Mouse (Mus musculus): ENCODE data around the gene Unc13b. TPM values are rescaled to one million over a fixed set of nuclear protein-coding genes. Genes with fewer than 3 reads are reported as not detected.

Gene Unc13b
- polyA plus RNA-seq, 1 experiment from 2014 or later: 8.1 TPM

Other genes with a start within 250 kb of the Unc13b start
- not detected in 2 replicates for gene Fam205a1, start 205.1 kb upstream of the Unc13b start, polyA plus RNA-seq (2014; fragmentation: Nextera tagmentation; extraction: Ambion mirVana)
- 0.10 and 0.41 TPM in 2 replicates for gene Gm12394, start 202.2 kb upstream of the Unc13b start, polyA plus RNA-seq (2014; fragmentation: Nextera tagmentation; extraction: Ambion mirVana)
- gene Fam205c, start 184.7 kb upstream of the Unc13b start, polyA plus RNA-seq (2014; fragmentation: Nextera tagmentation; extraction: Ambion mirVana): 0.64 and 0.98 TPM in 2 replicates
- 11.8 and 17.2 TPM in 2 replicates for gene Phf24, start 142.3 kb upstream of the Unc13b start, polyA plus RNA-seq (2014; fragmentation: Nextera tagmentation; extraction: Ambion mirVana)
- gene Dnajb5, start 109.1 kb upstream of the Unc13b start, polyA plus RNA-seq (2014; fragmentation: Nextera tagmentation; extraction: Ambion mirVana): 52.1 and 61.1 TPM in 2 replicates
- gene 1700022I11Rik, start 89.3 kb upstream of the Unc13b start, polyA plus RNA-seq (2014; fragmentation: Nextera tagmentation; extraction: Ambion mirVana): 0.47 and 0.53 TPM in 2 replicates
- 446 and 480 TPM in 2 replicates for gene Vcp, start 58.4 kb upstream of the Unc13b start, polyA plus RNA-seq (2014; fragmentation: Nextera tagmentation; extraction: Ambion mirVana)
- gene Fancg, start 48.4 kb upstream of the Unc13b start, polyA plus RNA-seq (2014; fragmentation: Nextera tagmentation; extraction: Ambion mirVana): 17.3 and 26.1 TPM in 2 replicates
- gene Pigo, start 33.1 kb upstream of the Unc13b start, polyA plus RNA-seq (2014; fragmentation: Nextera tagmentation; extraction: Ambion mirVana): 18.1 and 18.2 TPM in 2 replicates
- gene Stoml2, start 27.2 kb upstream of the Unc13b start, polyA plus RNA-seq (2014; fragmentation: Nextera tagmentation; extraction: Ambion mirVana): 302 and 334 TPM in 2 replicates
- 19.3 and 26.7 TPM in 2 replicates for gene Fam214b, start 12.7 kb upstream of the Unc13b start, polyA plus RNA-seq (2014; fragmentation: Nextera tagmentation; extraction: Ambion mirVana)
- 0.46 and 0.79 TPM in 2 replicates for gene Atp8b5, start 208.2 kb downstream of the Unc13b start, polyA plus RNA-seq (2014; fragmentation: Nextera tagmentation; extraction: Ambion mirVana)

All from forebrain, embryonic 14.5 days (tissue).